Mouse (Mus musculus): ENCODE data around the gene Klf4.

GRCm38 (mm10) chr4:55477933-55478332 is 54.3 kb downstream of the Klf4 start:
- TF ChIP-seq POLR2A (IDR thresholded peaks at IDR 0.05; ENCODE audit: extremely low read depth, insufficient read depth, low read length) (no peak), CTCF (IDR thresholded peaks at IDR 0.05; ENCODE audit: extremely low read depth, insufficient read depth, low read length) (peak; percentile 38)
